In genomic region chr5:131643176-131644174, GRCm38 (mm10) we compare ENCODE assay signal across 8 mouse cellular contexts.
DNase-seq lines count a peak whose midpoint lies in the region; ATAC-seq and TF ChIP-seq lines count a peak whose summit lies in the region.

No protein-coding gene starts in this region.

- no peak for ATAC-seq in heart, embryonic 15.5 days (replicated peaks; ENCODE audit: insufficient number of reproducible peaks, insufficient read depth, low FRiP score, low read depth)
- no peak for ATAC-seq in intestine, postnatal 0 days

- 37% methylated on average over 23 of the region's 23 CpGs for WGBS in embryonic facial prominence, embryonic 10.5 days
- WGBS in heart, embryonic 15.5 days, result 69% methylated on average over 23 of the region's 23 CpGs
- 27% methylated on average over 23 of the region's 23 CpGs for WGBS in midbrain, embryonic 10.5 days
- 87% methylated on average over 23 of the region's 23 CpGs for WGBS in intestine, postnatal 0 days
- 87% methylated on average over 23 of the region's 23 CpGs for WGBS in lung, adult 2 months

- no peaks in the 10 kb centered on the region for H3K9me3 ChIP-seq in embryonic facial prominence, embryonic 10.5 days
- no peaks in the 10 kb centered on the region for H3K9me3 ChIP-seq in heart, embryonic 15.5 days (replicated peaks)
- H3K9me3 ChIP-seq in midbrain, embryonic 10.5 days (replicated peaks), result no peaks in the 10 kb centered on the region
- no peaks in the 10 kb centered on the region for H3K9me3 ChIP-seq in intestine, postnatal 0 days (ENCODE audit: control insufficient read depth)

- H3K4me1 ChIP-seq in embryonic facial prominence, embryonic 10.5 days, result peaks cover 70% of the 10 kb centered on the region
- peaks cover 29% of the 10 kb centered on the region for H3K4me1 ChIP-seq in heart, embryonic 15.5 days (replicated peaks)
- H3K4me1 ChIP-seq in midbrain, embryonic 10.5 days, result peaks cover 78% of the 10 kb centered on the region
- no peaks in the 10 kb centered on the region for H3K4me1 ChIP-seq in intestine, postnatal 0 days (replicated peaks; ENCODE audit: control insufficient read depth, insufficient read depth, low read length)
- no peaks in the 10 kb centered on the region for H3K4me1 ChIP-seq in lung, adult 2 months (ENCODE audit: control insufficient read depth, insufficient read depth, low read length)

- no peak overlapping the region for H3K9ac ChIP-seq in heart, embryonic 15.5 days
- H3K9ac ChIP-seq in intestine, postnatal 0 days (ENCODE audit: low read depth, low read length), result no peak overlapping the region

- H3K27ac ChIP-seq in embryonic facial prominence, embryonic 10.5 days (replicated peaks), result peak overlapping the region; percentile 14
- H3K27ac ChIP-seq in heart, embryonic 15.5 days, result peak overlapping the region; percentile 61
- peak overlapping the region; percentile 56 for H3K27ac ChIP-seq in midbrain, embryonic 10.5 days (replicated peaks)
- no peak overlapping the region for H3K27ac ChIP-seq in intestine, postnatal 0 days (ENCODE audit: low read depth, low read length)

- TF ChIP-seq CTCF in brain, embryonic 14.5 days (IDR thresholded peaks at IDR 0.05; ENCODE audit: borderline replicate concordance, extremely low read depth, insufficient read depth, insufficient read length), result no peak
- TF ChIP-seq CTCF in intestine, postnatal 0 days (IDR thresholded peaks at IDR 0.05; ENCODE audit: low read depth), result no peak
- TF ChIP-seq CTCF in lung, adult 2 months (IDR thresholded peaks at IDR 0.05; ENCODE audit: insufficient read depth, low read length), result no peak

- peak; percentile 97 for DNase-seq in brain, embryonic 14.5 days (ENCODE audit: low read depth)
- peak; percentile 54 for DNase-seq in embryonic facial prominence, embryonic 10.5 days (ENCODE audit: low spot score)
- DNase-seq in kidney, postnatal 4 days, result peak; percentile 34 to 46
- DNase-seq in midbrain, embryonic 10.5 days (ENCODE audit: low spot score), result peak; percentile 81
- no peak for DNase-seq in lung, adult 2 months
- no peak for DNase-seq in adrenal gland, postnatal 4 days (ENCODE audit: low spot score in 2 of 2)

- no peak overlapping the region for H3K4me2 ChIP-seq in heart, embryonic 15.5 days
- H3K4me2 ChIP-seq in intestine, postnatal 0 days (replicated peaks; ENCODE audit: low read depth), result no peak overlapping the region

- no peaks in the 10 kb centered on the region for H3K36me3 ChIP-seq in embryonic facial prominence, embryonic 10.5 days (replicated peaks)
- H3K36me3 ChIP-seq in heart, embryonic 15.5 days, result no peaks in the 10 kb centered on the region
- no peaks in the 10 kb centered on the region for H3K36me3 ChIP-seq in midbrain, embryonic 10.5 days
- H3K36me3 ChIP-seq in intestine, postnatal 0 days (ENCODE audit: control insufficient read depth, insufficient read depth), result no peaks in the 10 kb centered on the region

- no peak overlapping the region for H3K4me3 ChIP-seq in embryonic facial prominence, embryonic 10.5 days
- no peak overlapping the region for H3K4me3 ChIP-seq in heart, embryonic 15.5 days
- H3K4me3 ChIP-seq in midbrain, embryonic 10.5 days, result peak overlapping the region; percentile 29
- no peak overlapping the region for H3K4me3 ChIP-seq in intestine, postnatal 0 days (ENCODE audit: low read depth, low read length)
- no peak overlapping the region for H3K4me3 ChIP-seq in lung, adult 2 months (replicated peaks; ENCODE audit: extremely low read depth, low read depth, low read length)

- H3K27me3 ChIP-seq in embryonic facial prominence, embryonic 10.5 days (replicated peaks; ENCODE audit: low read depth, poor library complexity, severe bottlenecking), result peaks cover 82% of the 10 kb centered on the region
- H3K27me3 ChIP-seq in heart, embryonic 15.5 days, result no peaks in the 10 kb centered on the region
- H3K27me3 ChIP-seq in midbrain, embryonic 10.5 days (ENCODE audit: low read depth, poor library complexity, severe bottlenecking), result peaks cover 87% of the 10 kb centered on the region
- H3K27me3 ChIP-seq in intestine, postnatal 0 days (replicated peaks; ENCODE audit: control insufficient read depth, insufficient read depth, low read length), result no peaks in the 10 kb centered on the region

- TF ChIP-seq POLR2A in brain, embryonic 14.5 days (IDR thresholded peaks at IDR 0.05; ENCODE audit: borderline replicate concordance, extremely low read depth, insufficient read depth, insufficient read length, poor library complexity, severe bottlenecking), result no peak
- no peak for TF ChIP-seq POLR2A in lung, adult 2 months (IDR thresholded peaks at IDR 0.05; ENCODE audit: borderline replicate concordance, extremely low read depth, low read depth, low read length)

Comparison
In these comparisons a context has a peak if more than half of its experiments do, and no peak if none do; other contexts are left out.
1. DNase-seq: peak in brain, embryonic 14.5 days (single experiment), embryonic facial prominence, embryonic 10.5 days (single experiment), kidney, postnatal 4 days (2 of 2) and midbrain, embryonic 10.5 days (single experiment); none in lung, adult 2 months (single experiment) and adrenal gland, postnatal 4 days (0 of 2).